Mouse (Mus musculus) granulocyte monocyte progenitor cell, adult 5-6 weeks (primary cell): ENCODE data around the gene Dapl1. TPM values are rescaled to one million over a fixed set of nuclear protein-coding genes. Genes with fewer than 3 reads are reported as not detected.

ENCODE experiments used
- ATAC-seq: replicated peaks from 2 replicates; pipeline ENCODE4 v1.8.0; 2016; ENCODE audit warnings: mild to moderate bottlenecking, moderate TSS enrichment, inconsistent platforms; ENCODE audit not compliant: poor library complexity, severe bottlenecking
- total RNA-seq, 2 experiments: library from RNA; stranded (forward) in 1 of 2; stranded (reverse) in 1 of 2; fragments of 200-712, 200-1000 nt in 1 of 2; fragments of >200 nt in 1 of 2; fragmentation: Nextera tagmentation in 1 of 2; gene quantifications; 2 replicates each; pipeline ENCODE4 v1.2.3; 2014 to 2017

The Dapl1 gene
- total RNA-seq (2014; fragmentation: Nextera tagmentation) (not detected in 2 replicates), total RNA-seq (2017) (not detected in 2 replicates)

- no peak for ATAC-seq
Observed at GRCm38 (mm10) chr2:59484438-59484837, at the start of gene Dapl1. Gene Dapl1, plus strand, starts transcription at chr2:59484653.

- ATAC-seq: no peak
Observed at GRCm38 (mm10) chr2:59434820-59435219, 49.6 kb upstream of the Dapl1 start.

GRCm38 (mm10) chr2:59437684-59438393 lies 46.6 kb upstream of the Dapl1 start:
- ATAC-seq: peak; percentile 38

GRCm38 (mm10) chr2:59438479-59438935 lies 45.9 kb upstream of the Dapl1 start:
- peak; percentile 85 for ATAC-seq

GRCm38 (mm10) chr2:59439824-59440223 lies 44.6 kb upstream of the Dapl1 start:
- no peak for ATAC-seq

GRCm38 (mm10) chr2:59440481-59440880 lies 44.0 kb upstream of the Dapl1 start:
- peak; percentile 61 for ATAC-seq

GRCm38 (mm10) chr2:59441681-59442080 lies 42.8 kb upstream of the Dapl1 start:
- no peak for ATAC-seq

- no peak for ATAC-seq
Observed at GRCm38 (mm10) chr2:59446671-59447070, 37.8 kb upstream of the Dapl1 start.

- ATAC-seq: no peak
Observed at GRCm38 (mm10) chr2:59447712-59448111, 36.7 kb upstream of the Dapl1 start.

GRCm38 (mm10) chr2:59448516-59448915 lies 35.9 kb upstream of the Dapl1 start:
- ATAC-seq: no peak

- ATAC-seq: no peak
Observed at GRCm38 (mm10) chr2:59448921-59449320, 35.5 kb upstream of the Dapl1 start.

- no peak for ATAC-seq
Observed at GRCm38 (mm10) chr2:59451675-59452074, 32.8 kb upstream of the Dapl1 start.

GRCm38 (mm10) chr2:59452102-59452501 lies 32.4 kb upstream of the Dapl1 start:
- ATAC-seq: no peak

GRCm38 (mm10) chr2:59462086-59462485 lies 22.4 kb upstream of the Dapl1 start:
- ATAC-seq: peak; percentile 98

- ATAC-seq: no peak
Observed at GRCm38 (mm10) chr2:59463428-59464182, 20.8 kb upstream of the Dapl1 start.

GRCm38 (mm10) chr2:59465671-59466070 lies 18.8 kb upstream of the Dapl1 start:
- no peak for ATAC-seq

GRCm38 (mm10) chr2:59466358-59466757 lies 18.1 kb upstream of the Dapl1 start:
- no peak for ATAC-seq

GRCm38 (mm10) chr2:59467085-59467484 lies 17.4 kb upstream of the Dapl1 start:
- ATAC-seq: no peak

GRCm38 (mm10) chr2:59467976-59468375 lies 16.5 kb upstream of the Dapl1 start:
- ATAC-seq: no peak

GRCm38 (mm10) chr2:59469590-59470245 lies 14.7 kb upstream of the Dapl1 start:
- no peak for ATAC-seq
